Mouse (Mus musculus) limb, embryonic 11.5 days (tissue): ENCODE measurements at regions not wholly inside any gene's neighbourhood (a gene's known extent, or its start where the extent isn't known, plus 50 kb on each side); places are given as distances from the start of the nearest gene placed in this dataset.
A peak's percentile ranks its signal among the peaks of the same experiment; 100 is the strongest.

Source experiments
- ATAC-seq: fragments of 200-750 bp; cut with Nextera tagmentation; 2 replicates; pipeline ENCODE4 v1.8.0; 2017; ENCODE audit warnings: low read depth; ENCODE audit not compliant: insufficient number of reproducible peaks, low FRiP score, low TSS enrichment
- DNase-seq: peaks from one replicate; pipeline ENCODE4 v3.0.0-alpha.2; 2015; ENCODE audit warnings: low spot score
- H3K27ac ChIP-seq: fragments of 300-500 bp; sonication (generic); replicated peaks from 2 replicates; pipeline ENCODE4 v1.5.1; 2014; ENCODE audit warnings: low read depth, mild to moderate bottlenecking, low read length
- H3K27me3 ChIP-seq: fragments of 300-500 bp; sonication (generic); 2 replicates; pipeline ENCODE4 v1.6.1; 2014; ENCODE audit warnings: mild to moderate bottlenecking, low read length, mixed read lengths; ENCODE audit not compliant: control insufficient read depth, insufficient read depth
- H3K36me3 ChIP-seq: fragments of 300-500 bp; sonication (generic); 2 replicates; pipeline ENCODE4 v1.6.1; 2014; ENCODE audit warnings: mild to moderate bottlenecking, low read length, moderate library complexity, mixed read lengths; ENCODE audit not compliant: control insufficient read depth, insufficient read depth
- H3K4me1 ChIP-seq: fragments of 300-500 bp; sonication (generic); 2 replicates; pipeline ENCODE4 v1.6.1; 2014; ENCODE audit warnings: low read length, mixed read lengths; ENCODE audit not compliant: control insufficient read depth, insufficient read depth
- H3K4me2 ChIP-seq: fragments of 300-500 bp; sonication (generic); 2 replicates; pipeline ENCODE4 v1.6.1; 2014; ENCODE audit warnings: low read depth, mild to moderate bottlenecking, moderate library complexity; ENCODE audit not compliant: severe bottlenecking
- H3K4me3 ChIP-seq: fragments of 300-500 bp; sonication (generic); 2 replicates; pipeline ENCODE4 v1.5.1; 2014; ENCODE audit warnings: low read depth, low read length
- H3K9ac ChIP-seq: fragments of 300-500 bp; sonication (generic); 2 replicates; pipeline ENCODE4 v1.6.1; 2014; ENCODE audit warnings: mild to moderate bottlenecking, low read length
- H3K9me3 ChIP-seq: fragments of 300-500 bp; sonication (generic); 2 replicates; pipeline ENCODE4 v1.6.1; 2016; ENCODE audit warnings: low read length; ENCODE audit not compliant: control insufficient read depth
- WGBS: fragments of 180-500 bp; shearing (Covaris S2); extraction: QIAGEN DNeasy Blood & Tissue Kit; methylation state at CpG from one replicate; pipeline ENCODE4 v1.1.7; 2014; 5-methylcytosine and 5-hydroxymethylcytosine counted together

- Histone ChIP-seq H3K27me3 (no peaks in the 10 kb centered on the region), H3K27ac (no peak overlapping the region), H3K4me2 (no peak overlapping the region), H3K4me1 (no peaks in the 10 kb centered on the region), H3K4me3 (no peak overlapping the region), H3K9ac (no peak overlapping the region), H3K9me3 (no peaks in the 10 kb centered on the region), H3K36me3 (no peaks in the 10 kb centered on the region)
- WGBS, result 58% methylated on average over 6 of the region's 6 CpGs
- ATAC-seq (no peak), DNase-seq (no peak)
Measured at GRCm38 (mm10) chr3:59477441-59478061, 133.4 kb upstream of the Igsf10 start.

- H3K27ac ChIP-seq, result no peak overlapping the region
Measured at GRCm38 (mm10) chr3:59468956-59469355, 124.8 kb upstream of the Igsf10 start.

GRCm38 (mm10) chr3:59462341-59463158, 118.4 kb upstream of the Igsf10 start:
- H3K9ac ChIP-seq, result no peak overlapping the region
- 85% methylated on average over 3 of the region's 3 CpGs for WGBS

More at GRCm38 (mm10) chr3:59468956-59469355, 124.8 kb upstream of the Igsf10 start:
- no peak overlapping the region for H3K4me3 ChIP-seq
- no peak for ATAC-seq
- no peak overlapping the region for H3K9ac ChIP-seq
- 71% methylated on average over 1 of the region's 1 CpGs for WGBS
- no peaks in the 10 kb centered on the region for H3K4me1 ChIP-seq
- no peaks in the 10 kb centered on the region for H3K36me3 ChIP-seq
- no peak overlapping the region for H3K4me2 ChIP-seq
- H3K27me3 ChIP-seq, result no peaks in the 10 kb centered on the region
- DNase-seq, result no peak
- no peaks in the 10 kb centered on the region for H3K9me3 ChIP-seq

GRCm38 (mm10) chr3:59456938-59457337, 112.7 kb upstream of the Igsf10 start:
- Histone ChIP-seq H3K27ac (no peak overlapping the region), H3K4me3 (no peak overlapping the region), H3K4me2 (no peak overlapping the region), H3K27me3 (no peaks in the 10 kb centered on the region), H3K9ac (no peak overlapping the region), H3K9me3 (no peaks in the 10 kb centered on the region), H3K4me1 (no peaks in the 10 kb centered on the region), H3K36me3 (no peaks in the 10 kb centered on the region)
- ATAC-seq (no peak), DNase-seq (no peak)
- WGBS, result 95% methylated on average over 1 of the region's 1 CpGs

More at GRCm38 (mm10) chr3:59462341-59463158, 118.4 kb upstream of the Igsf10 start:
- Histone ChIP-seq H3K4me3 (no peak overlapping the region), H3K4me2 (no peak overlapping the region), H3K27me3 (no peaks in the 10 kb centered on the region), H3K27ac (no peak overlapping the region), H3K36me3 (no peaks in the 10 kb centered on the region), H3K4me1 (no peaks in the 10 kb centered on the region), H3K9me3 (no peaks in the 10 kb centered on the region)
- no peak for ATAC-seq
- DNase-seq, result no peak

- Histone ChIP-seq H3K27me3 (no peaks in the 10 kb centered on the region), H3K36me3 (no peaks in the 10 kb centered on the region), H3K4me1 (no peaks in the 10 kb centered on the region), H3K27ac (no peak overlapping the region), H3K9me3 (no peaks in the 10 kb centered on the region), H3K4me2 (no peak overlapping the region), H3K9ac (no peak overlapping the region), H3K4me3 (no peak overlapping the region)
- 0 out of 2 replicates have a peak, but pooled peaks have one; percentile 35 for ATAC-seq
- WGBS, result 39% methylated on average over 3 of the region's 3 CpGs
- no peak for DNase-seq
Measured at GRCm38 (mm10) chr3:59451084-59451483, 106.9 kb upstream of the Igsf10 start.

GRCm38 (mm10) chr3:59423621-59424020, 79.4 kb upstream of the Igsf10 start:
- Histone ChIP-seq H3K27me3 (no peaks in the 10 kb centered on the region), H3K36me3 (no peaks in the 10 kb centered on the region), H3K27ac (no peak overlapping the region), H3K9ac (no peak overlapping the region), H3K4me3 (no peak overlapping the region), H3K9me3 (no peaks in the 10 kb centered on the region), H3K4me2 (no peak overlapping the region), H3K4me1 (no peaks in the 10 kb centered on the region)
- no peak for DNase-seq
- 94% methylated on average over 2 of the region's 2 CpGs for WGBS
- no peak for ATAC-seq

- ATAC-seq, result no peak
- no peak for DNase-seq
- WGBS, result 81% methylated on average over 1 of the region's 1 CpGs
- Histone ChIP-seq H3K27ac (no peak overlapping the region), H3K36me3 (no peaks in the 10 kb centered on the region), H3K27me3 (no peaks in the 10 kb centered on the region), H3K4me3 (no peak overlapping the region), H3K9me3 (no peaks in the 10 kb centered on the region), H3K4me2 (no peak overlapping the region), H3K9ac (no peak overlapping the region), H3K4me1 (no peaks in the 10 kb centered on the region)
Measured at GRCm38 (mm10) chr3:59409131-59409530, 64.9 kb upstream of the Igsf10 start.

GRCm38 (mm10) chr3:59406035-59406434, 61.8 kb upstream of the Igsf10 start:
- Histone ChIP-seq H3K4me3 (no peak overlapping the region), H3K9me3 (no peaks in the 10 kb centered on the region), H3K9ac (no peak overlapping the region), H3K27me3 (no peaks in the 10 kb centered on the region), H3K4me1 (no peaks in the 10 kb centered on the region), H3K4me2 (no peak overlapping the region), H3K36me3 (no peaks in the 10 kb centered on the region), H3K27ac (no peak overlapping the region)
- DNase-seq (no peak), ATAC-seq (no peak)
- 88% methylated on average over 3 of the region's 3 CpGs for WGBS
